Mouse (Mus musculus): ENCODE measurements around the gene Thra. TPM values are rescaled to one million over a fixed set of nuclear protein-coding genes. Genes with fewer than 3 reads are reported as not detected.
A peak's percentile ranks its signal among the peaks of the same experiment; 100 is the strongest.

The Thra gene
- polyA plus RNA-seq (2012; ENCODE audit: insufficient read depth, insufficient read length, low replicate concordance, missing spikeins) = 251 and 495 TPM in 2 replicates

GRCm38 (mm10) chr11:98740393-98741050, at the start of gene Thra:
Gene Thra, plus strand, starts transcription at chr11:98740638.
- peaks cover 37% of the 10 kb centered on the region for H3K4me1 ChIP-seq (ENCODE audit: control insufficient read depth, insufficient read depth, low read length)
- 0 out of 2 replicates have a peak, but pooled peaks have one; percentile 32 for TF ChIP-seq POLR2A (IDR thresholded peaks at IDR 0.05; ENCODE audit: insufficient read depth, low read depth, low read length)
- no peak for TF ChIP-seq CTCF (IDR thresholded peaks at IDR 0.05; ENCODE audit: insufficient read depth, low read depth, low read length)
- H3K4me3 ChIP-seq (ENCODE audit: insufficient read depth, low read depth, low read length) = peak within 1 kb of the TSS; percentile 48
- H3K27ac ChIP-seq (ENCODE audit: insufficient read depth, low read depth, low read length) = peak within 1 kb of the TSS; percentile 98
- under 1% methylated on average over 22 of the region's 22 CpGs for WGBS

- Histone ChIP-seq H3K27ac (ENCODE audit: insufficient read depth, low read depth, low read length) (no peak overlapping the region), H3K4me1 (ENCODE audit: control insufficient read depth, insufficient read depth, low read length) (no peaks in the 10 kb centered on the region), H3K4me3 (ENCODE audit: insufficient read depth, low read depth, low read length) (no peak overlapping the region)
- TF ChIP-seq POLR2A (IDR thresholded peaks at IDR 0.05; ENCODE audit: insufficient read depth, low read depth, low read length) (no peak), CTCF (IDR thresholded peaks at IDR 0.05; ENCODE audit: insufficient read depth, low read depth, low read length) (no peak)
- WGBS = 50% methylated on average over 13 of the region's 13 CpGs
Observed at GRCm38 (mm10) chr11:98693201-98693600, 47.2 kb upstream of the Thra start.

GRCm38 (mm10) chr11:98693746-98694145, 46.7 kb upstream of the Thra start:
- no peak overlapping the region for H3K27ac ChIP-seq (ENCODE audit: insufficient read depth, low read depth, low read length)
- WGBS = 89% methylated on average over 9 of the region's 9 CpGs
- no peaks in the 10 kb centered on the region for H3K4me1 ChIP-seq (ENCODE audit: control insufficient read depth, insufficient read depth, low read length)
- no peak overlapping the region for H3K4me3 ChIP-seq (ENCODE audit: insufficient read depth, low read depth, low read length)
- no peak for TF ChIP-seq POLR2A (IDR thresholded peaks at IDR 0.05; ENCODE audit: insufficient read depth, low read depth, low read length)
- TF ChIP-seq CTCF (IDR thresholded peaks at IDR 0.05; ENCODE audit: insufficient read depth, low read depth, low read length) = no peak

- TF ChIP-seq CTCF (IDR thresholded peaks at IDR 0.05; ENCODE audit: insufficient read depth, low read depth, low read length) (no peak), POLR2A (IDR thresholded peaks at IDR 0.05; ENCODE audit: insufficient read depth, low read depth, low read length) (no peak)
- Histone ChIP-seq H3K4me1 (ENCODE audit: control insufficient read depth, insufficient read depth, low read length) (no peaks in the 10 kb centered on the region), H3K4me3 (ENCODE audit: insufficient read depth, low read depth, low read length) (no peak overlapping the region), H3K27ac (ENCODE audit: insufficient read depth, low read depth, low read length) (no peak overlapping the region)
- 74% methylated on average over 9 of the region's 9 CpGs for WGBS
Observed at GRCm38 (mm10) chr11:98694301-98694700, 46.1 kb upstream of the Thra start.

GRCm38 (mm10) chr11:98695408-98695807, 45.0 kb upstream of the Thra start:
- H3K4me3 ChIP-seq (ENCODE audit: insufficient read depth, low read depth, low read length) = no peak overlapping the region
- TF ChIP-seq POLR2A (IDR thresholded peaks at IDR 0.05; ENCODE audit: insufficient read depth, low read depth, low read length) (no peak), CTCF (IDR thresholded peaks at IDR 0.05; ENCODE audit: insufficient read depth, low read depth, low read length) (no peak)
- H3K4me1 ChIP-seq (ENCODE audit: control insufficient read depth, insufficient read depth, low read length) = no peaks in the 10 kb centered on the region
- WGBS = 55% methylated on average over 14 of the region's 14 CpGs
- H3K27ac ChIP-seq (ENCODE audit: insufficient read depth, low read depth, low read length) = no peak overlapping the region

- Histone ChIP-seq H3K4me1 (ENCODE audit: control insufficient read depth, insufficient read depth, low read length) (no peaks in the 10 kb centered on the region), H3K27ac (ENCODE audit: insufficient read depth, low read depth, low read length) (no peak overlapping the region), H3K4me3 (ENCODE audit: insufficient read depth, low read depth, low read length) (no peak overlapping the region)
- WGBS = 80% methylated on average over 14 of the region's 14 CpGs
- TF ChIP-seq CTCF (IDR thresholded peaks at IDR 0.05; ENCODE audit: insufficient read depth, low read depth, low read length) (no peak), POLR2A (IDR thresholded peaks at IDR 0.05; ENCODE audit: insufficient read depth, low read depth, low read length) (no peak)
Observed at GRCm38 (mm10) chr11:98696454-98697216, 43.8 kb upstream of the Thra start.

- TF ChIP-seq CTCF (IDR thresholded peaks at IDR 0.05; ENCODE audit: insufficient read depth, low read depth, low read length) = no peak
- no peak for TF ChIP-seq POLR2A (IDR thresholded peaks at IDR 0.05; ENCODE audit: insufficient read depth, low read depth, low read length)
- WGBS = 88% methylated on average over 12 of the region's 12 CpGs
- H3K27ac ChIP-seq (ENCODE audit: insufficient read depth, low read depth, low read length) = no peak overlapping the region
- H3K4me3 ChIP-seq (ENCODE audit: insufficient read depth, low read depth, low read length) = no peak overlapping the region
- H3K4me1 ChIP-seq (ENCODE audit: control insufficient read depth, insufficient read depth, low read length) = no peaks in the 10 kb centered on the region
Observed at GRCm38 (mm10) chr11:98697225-98697624, 43.2 kb upstream of the Thra start.

GRCm38 (mm10) chr11:98698849-98699640, 41.4 kb upstream of the Thra start:
- H3K4me3 ChIP-seq (ENCODE audit: insufficient read depth, low read depth, low read length) = no peak overlapping the region
- H3K27ac ChIP-seq (ENCODE audit: insufficient read depth, low read depth, low read length) = no peak overlapping the region
- TF ChIP-seq POLR2A (IDR thresholded peaks at IDR 0.05; ENCODE audit: insufficient read depth, low read depth, low read length) (no peak), CTCF (IDR thresholded peaks at IDR 0.05; ENCODE audit: insufficient read depth, low read depth, low read length) (no peak)
- no peaks in the 10 kb centered on the region for H3K4me1 ChIP-seq (ENCODE audit: control insufficient read depth, insufficient read depth, low read length)
- WGBS = 85% methylated on average over 16 of the region's 16 CpGs

Measured in olfactory bulb, adult 2 months (tissue).